14 mouse cellular contexts compared by ENCODE assay signal in genomic region chr3:53598153-53598800, GRCm38 (mm10). TPM values are rescaled to one million over a fixed set of nuclear protein-coding genes. Genes with fewer than 3 reads are reported as not detected.
DNase-seq lines count a peak whose midpoint lies in the region; ATAC-seq and TF ChIP-seq lines count a peak whose summit lies in the region.
"Had no signal": no experiment of that assay in that cellular context is flagged by ENCODE, and none has a peak within 500 bp of the region (broad histone marks: within the 10 kb centered on the region; RNA-seq: fewer than 3 reads in every experiment).

No protein-coding gene starts in this region.

- 5% methylated on average over 9 of the region's 9 CpGs for WGBS in lung, postnatal 0 days
- WGBS in embryonic facial prominence, embryonic 14.5 days, result 3% methylated on average over 9 of the region's 9 CpGs
- WGBS in kidney, postnatal 0 days, result 4% methylated on average over 9 of the region's 9 CpGs
- 15% methylated on average over 9 of the region's 9 CpGs for WGBS in stomach, postnatal 0 days
- 22% methylated on average over 9 of the region's 9 CpGs for WGBS in liver, embryonic 12.5 days (ENCODE audit: insufficient replicate concordance)

- H3K36me3 ChIP-seq in lung, postnatal 0 days (ENCODE audit: insufficient read depth, low read length), result no peaks in the 10 kb centered on the region
- H3K36me3 ChIP-seq in embryonic facial prominence, embryonic 14.5 days (ENCODE audit: control insufficient read depth, insufficient read depth, low read length), result no peaks in the 10 kb centered on the region
- H3K36me3 ChIP-seq in kidney, postnatal 0 days (ENCODE audit: insufficient read depth, low read length), result no peaks in the 10 kb centered on the region
- no peaks in the 10 kb centered on the region for H3K36me3 ChIP-seq in stomach, postnatal 0 days (ENCODE audit: control insufficient read depth, insufficient read depth, low read length)
- no peaks in the 10 kb centered on the region for H3K36me3 ChIP-seq in liver, embryonic 12.5 days
- H3K36me3 ChIP-seq: G1E had no signal

- no peaks in the 10 kb centered on the region for H3K9me3 ChIP-seq in lung, postnatal 0 days (ENCODE audit: low read length)
- no peaks in the 10 kb centered on the region for H3K9me3 ChIP-seq in embryonic facial prominence, embryonic 14.5 days (ENCODE audit: control insufficient read depth, low read length)
- H3K9me3 ChIP-seq in kidney, postnatal 0 days (replicated peaks; ENCODE audit: low read length), result no peaks in the 10 kb centered on the region
- no peaks in the 10 kb centered on the region for H3K9me3 ChIP-seq in stomach, postnatal 0 days (ENCODE audit: control insufficient read depth, low read length)
- no peaks in the 10 kb centered on the region for H3K9me3 ChIP-seq in liver, embryonic 12.5 days (replicated peaks)
- H3K9me3 ChIP-seq: megakaryocyte, embryonic 14.5 days had no signal

- peak; percentile 45 for DNase-seq in lung, postnatal 0 days (ENCODE audit: low spot score)
- DNase-seq in lung, postnatal 25 days (ENCODE audit: low spot score), result no peak
- peak; percentile 70 for DNase-seq in embryonic facial prominence, embryonic 14.5 days (ENCODE audit: low spot score)
- DNase-seq in kidney, postnatal 0 days (ENCODE audit: low spot score), result no peak
- DNase-seq in stomach, postnatal 0 days (ENCODE audit: low spot score), result no peak
- DNase-seq in MN1 (ENCODE audit: low spot score), result no peak
- DNase-seq: adrenal gland, adult 8-10 months; cerebellum, adult 11 months; left cerebral cortex, postnatal 4 days had no signal

- H3K27ac ChIP-seq in lung, postnatal 0 days (ENCODE audit: low read length), result peak overlapping the region; percentile 11; the same call in 1 of the 2 replicates
- peak overlapping the region; percentile 7 for H3K27ac ChIP-seq in embryonic facial prominence, embryonic 14.5 days (replicated peaks; ENCODE audit: low read depth, low read length)
- H3K27ac ChIP-seq in kidney, postnatal 0 days, result peak overlapping the region; percentile 44; the same call in 1 of the 2 replicates
- H3K27ac ChIP-seq in stomach, postnatal 0 days (replicated peaks), result peak overlapping the region; percentile 78; the same call in 1 of the 2 replicates
- no peak overlapping the region for H3K27ac ChIP-seq in liver, embryonic 12.5 days

- TF ChIP-seq EP300 in lung, postnatal 0 days (IDR thresholded peaks at IDR 0.05), result peak; percentile 23; the same call in 1 of the 2 replicates
- TF ChIP-seq EP300 in stomach, postnatal 0 days (optimal IDR thresholded peaks at IDR 0.05), result no peak

- H3K4me3 ChIP-seq in lung, postnatal 0 days (ENCODE audit: low read depth, low read length), result no peak overlapping the region
- no peak overlapping the region for H3K4me3 ChIP-seq in embryonic facial prominence, embryonic 14.5 days (ENCODE audit: low read depth, low read length)
- H3K4me3 ChIP-seq in kidney, postnatal 0 days (replicated peaks; ENCODE audit: low read depth, low read length), result no peak overlapping the region
- no peak overlapping the region for H3K4me3 ChIP-seq in stomach, postnatal 0 days (ENCODE audit: low read depth, low read length)
- H3K4me3 ChIP-seq in liver, embryonic 12.5 days, result no peak overlapping the region
- H3K4me3 ChIP-seq: erythroblast, embryonic 14.5 days; megakaryocyte, embryonic 14.5 days had no signal

- TF ChIP-seq CTCF in lung, postnatal 0 days (IDR thresholded peaks at IDR 0.05), result no peak
- no peak for TF ChIP-seq CTCF in kidney, postnatal 0 days (IDR thresholded peaks at IDR 0.05; ENCODE audit: low read depth)
- no peak for TF ChIP-seq CTCF in stomach, postnatal 0 days (IDR thresholded peaks at IDR 0.05; ENCODE audit: low read depth)

- H3K9ac ChIP-seq in lung, postnatal 0 days (replicated peaks; ENCODE audit: low read depth), result no peak overlapping the region
- H3K9ac ChIP-seq in embryonic facial prominence, embryonic 14.5 days (ENCODE audit: low read depth, low read length), result no peak overlapping the region
- no peak overlapping the region for H3K9ac ChIP-seq in kidney, postnatal 0 days (ENCODE audit: low read depth, low read length)
- H3K9ac ChIP-seq in stomach, postnatal 0 days (ENCODE audit: low read length), result no peak overlapping the region
- no peak overlapping the region for H3K9ac ChIP-seq in liver, embryonic 12.5 days

- H3K4me2 ChIP-seq in lung, postnatal 0 days (replicated peaks; ENCODE audit: low read depth, low read length), result 0 out of 2 replicates have a peak overlapping the region, but pooled peaks have one; percentile 22
- peak overlapping the region; percentile 36 for H3K4me2 ChIP-seq in embryonic facial prominence, embryonic 14.5 days (ENCODE audit: low read depth, low read length)
- H3K4me2 ChIP-seq in kidney, postnatal 0 days (ENCODE audit: low read length), result peak overlapping the region; percentile 8; the same call in 1 of the 2 replicates
- H3K4me2 ChIP-seq in stomach, postnatal 0 days (replicated peaks; ENCODE audit: low read depth), result no peak overlapping the region
- H3K4me2 ChIP-seq in liver, embryonic 12.5 days, result no peak overlapping the region

- no peaks in the 10 kb centered on the region for H3K27me3 ChIP-seq in lung, postnatal 0 days (replicated peaks; ENCODE audit: insufficient read depth, low read length)
- no peaks in the 10 kb centered on the region for H3K27me3 ChIP-seq in embryonic facial prominence, embryonic 14.5 days (replicated peaks; ENCODE audit: control insufficient read depth, insufficient read depth, low read length)
- no peaks in the 10 kb centered on the region for H3K27me3 ChIP-seq in kidney, postnatal 0 days (ENCODE audit: insufficient read depth, low read length)
- H3K27me3 ChIP-seq in stomach, postnatal 0 days (ENCODE audit: control insufficient read depth, insufficient read depth, low read length), result no peaks in the 10 kb centered on the region
- H3K27me3 ChIP-seq in liver, embryonic 12.5 days (replicated peaks), result no peaks in the 10 kb centered on the region
- H3K27me3 ChIP-seq: megakaryocyte, embryonic 14.5 days had no signal

- 0 out of 2 replicates have a peak, but pooled peaks cover 3% of the 10 kb centered on the region for H3K4me1 ChIP-seq in lung, postnatal 0 days (ENCODE audit: insufficient read depth, low read depth, low read length)
- peaks cover 10% of the 10 kb centered on the region for H3K4me1 ChIP-seq in embryonic facial prominence, embryonic 14.5 days (ENCODE audit: control insufficient read depth, insufficient read depth, low read length)
- H3K4me1 ChIP-seq in kidney, postnatal 0 days (replicated peaks; ENCODE audit: insufficient read depth, low read length), result peaks cover 22% of the 10 kb centered on the region; the same call in 1 of the 2 replicates
- H3K4me1 ChIP-seq in stomach, postnatal 0 days (replicated peaks; ENCODE audit: control insufficient read depth, insufficient read depth), result 0 out of 2 replicates have a peak, but pooled peaks cover 4% of the 10 kb centered on the region
- peaks cover 3% of the 10 kb centered on the region; the same call in 1 of the 2 replicates for H3K4me1 ChIP-seq in liver, embryonic 12.5 days

- peak; percentile 80 for ATAC-seq in lung, postnatal 0 days
- peak; percentile 64; the same call in 1 of the 2 replicates for ATAC-seq in embryonic facial prominence, embryonic 14.5 days (ENCODE audit: low read depth)
- peak; percentile 73 for ATAC-seq in kidney, postnatal 0 days (replicated peaks; ENCODE audit: low FRiP score, low read depth)
- no peak for ATAC-seq in stomach, postnatal 0 days (ENCODE audit: low FRiP score, low TSS enrichment)
- ATAC-seq in liver, embryonic 12.5 days, result no peak
- ATAC-seq in megakaryocyte-erythroid progenitor cell, adult 5-6 weeks (replicated peaks; ENCODE audit: low FRiP score, low TSS enrichment, poor library complexity, severe bottlenecking), result no peak

RNA-seq across cellular contexts. Expression of gene Frem2, which starts 58.9 kb away (rescaled TPM):
- polyA plus RNA-seq in lung, postnatal 0 days (2015; fragmentation: Nextera tagmentation; extraction: Ambion mirVana), result 1.6 and 1.8 TPM in 2 replicates
- 9.3 and 10.6 TPM in 2 replicates for polyA plus RNA-seq in embryonic facial prominence, embryonic 14.5 days (2014; fragmentation: Nextera tagmentation; extraction: Ambion mirVana)
- polyA plus RNA-seq in kidney, postnatal 0 days (2015; fragmentation: Nextera tagmentation; extraction: Ambion mirVana), result 9.0 and 10.8 TPM in 2 replicates
- 7.0 and 7.4 TPM in 2 replicates for polyA plus RNA-seq in stomach, postnatal 0 days (2015; fragmentation: Nextera tagmentation; extraction: Ambion mirVana)
- polyA plus RNA-seq in liver, embryonic 12.5 days (2016; fragmentation: Nextera tagmentation; extraction: Ambion mirVana), result 1.1 and 1.3 TPM in 2 replicates
- total RNA-seq in megakaryocyte-erythroid progenitor cell, adult 5-6 weeks (2014; fragmentation: Nextera tagmentation), result not detected in 2 replicates
- total RNA-seq in megakaryocyte-erythroid progenitor cell, adult 5-6 weeks (2017), result not detected in 2 replicates
- polyA plus RNA-seq: G1E had no signal

Comparison
In these comparisons a context has a peak if more than half of its experiments do, and no peak if none do; other contexts are left out.
1. DNase-seq: peak in lung, postnatal 0 days (single experiment) and embryonic facial prominence, embryonic 14.5 days (single experiment); none in lung, postnatal 25 days (single experiment), kidney, postnatal 0 days (single experiment), stomach, postnatal 0 days (single experiment) and MN1 (single experiment).
2. ATAC-seq: peak in lung, postnatal 0 days (single experiment), embryonic facial prominence, embryonic 14.5 days (single experiment) and kidney, postnatal 0 days (single experiment); none in stomach, postnatal 0 days (single experiment), liver, embryonic 12.5 days (single experiment) and megakaryocyte-erythroid progenitor cell, adult 5-6 weeks (single experiment).
3. H3K4me2 ChIP-seq: peak in lung, postnatal 0 days (single experiment), embryonic facial prominence, embryonic 14.5 days (single experiment) and kidney, postnatal 0 days (single experiment); none in stomach, postnatal 0 days (single experiment) and liver, embryonic 12.5 days (single experiment).